Mouse (Mus musculus) hindbrain, embryonic 11.5 days (tissue): Measurements from ENCODE around the gene C2cd4c. TPM values are rescaled to one million over a fixed set of nuclear protein-coding genes. Genes with fewer than 3 reads are reported as not detected.

Source experiments
- ATAC-seq: fragments of 200-750 bp; cut with Nextera tagmentation; 2 replicates; pipeline ENCODE4 v1.8.0; 2017; ENCODE audit warnings: mild to moderate bottlenecking, moderate TSS enrichment, moderate library complexity; ENCODE audit not compliant: low FRiP score
- DNase-seq: peaks from one replicate; pipeline ENCODE4 v3.0.0-alpha.2; 2015; ENCODE audit warnings: low spot score
- H3K27ac ChIP-seq: fragments of 300-500 bp; sonication (generic); 2 replicates; pipeline ENCODE4 v1.5.1; 2014; ENCODE audit warnings: mild to moderate bottlenecking, low read depth, low read length
- H3K27me3 ChIP-seq: fragments of 300-500 bp; sonication (generic); 2 replicates; pipeline ENCODE4 v1.6.1; 2014; ENCODE audit warnings: mild to moderate bottlenecking, low read length, moderate library complexity, mixed read lengths; ENCODE audit not compliant: control insufficient read depth, insufficient read depth
- H3K36me3 ChIP-seq: fragments of 300-500 bp; sonication (generic); 2 replicates; pipeline ENCODE4 v1.6.1; 2014; ENCODE audit warnings: mild to moderate bottlenecking, low read length, moderate library complexity, mixed read lengths; ENCODE audit not compliant: control insufficient read depth, insufficient read depth
- H3K4me1 ChIP-seq: fragments of 300-500 bp; sonication (generic); replicated peaks from 2 replicates; pipeline ENCODE4 v1.6.1; 2014; ENCODE audit warnings: low read length, mixed read lengths; ENCODE audit not compliant: control insufficient read depth, insufficient read depth
- H3K4me2 ChIP-seq: fragments of 300-500 bp; sonication (generic); replicated peaks from 2 replicates; pipeline ENCODE4 v1.6.1; 2014; ENCODE audit warnings: mild to moderate bottlenecking, low read depth, low read length
- H3K4me3 ChIP-seq: fragments of 300-500 bp; sonication (generic); 2 replicates; pipeline ENCODE4 v1.5.1; 2014; ENCODE audit warnings: low read depth, low read length
- H3K9ac ChIP-seq: fragments of 300-500 bp; sonication (generic); 2 replicates; pipeline ENCODE4 v1.6.1; 2014; ENCODE audit warnings: low read depth, low read length
- H3K9me3 ChIP-seq: fragments of 300-500 bp; sonication (generic); 2 replicates; pipeline ENCODE4 v1.6.1; 2016; ENCODE audit warnings: low read length; ENCODE audit not compliant: control insufficient read depth
- WGBS: fragments of 180-500 bp; shearing (Covaris S2); extraction: QIAGEN DNeasy Blood & Tissue Kit; methylation state at CpG from one replicate; pipeline ENCODE4 v1.1.7; 2014; 5-methylcytosine and 5-hydroxymethylcytosine counted together
- polyA plus RNA-seq: library from polyadenylated mRNA; unstranded; fragments of >200 nt; fragmentation: Nextera tagmentation; extraction: Ambion mirVana; gene quantifications from 2 replicates; pipeline ENCODE4 v1.2.1, GENCODE M21; 2014

The C2cd4c gene
- polyA plus RNA-seq, 1 experiment from 2014 or later: 0.19 TPM

- ATAC-seq: no peak
- Histone ChIP-seq H3K27me3 (no peaks in the 10 kb centered on the region), H3K9ac (no peak overlapping the region), H3K4me1 (no peaks in the 10 kb centered on the region), H3K9me3 (no peaks in the 10 kb centered on the region), H3K27ac (no peak overlapping the region), H3K4me2 (no peak overlapping the region), H3K36me3 (no peaks in the 10 kb centered on the region), H3K4me3 (no peak overlapping the region)
- 93% methylated on average over 2 of the region's 2 CpGs for WGBS
- no peak for DNase-seq
Observed at GRCm38 (mm10) chr10:79559716-79560115, 54.1 kb downstream of the C2cd4c start.

- no peaks in the 10 kb centered on the region for H3K36me3 ChIP-seq
- H3K4me3 ChIP-seq: no peak overlapping the region
- no peaks in the 10 kb centered on the region for H3K9me3 ChIP-seq
- 93% methylated on average over 5 of the region's 5 CpGs for WGBS
- H3K4me1 ChIP-seq: peaks cover 6% of the 10 kb centered on the region
- H3K9ac ChIP-seq: no peak overlapping the region
- H3K27ac ChIP-seq: no peak overlapping the region
- H3K27me3 ChIP-seq: no peaks in the 10 kb centered on the region
- no peak overlapping the region for H3K4me2 ChIP-seq
- ATAC-seq: no peak
- no peak for DNase-seq
Observed at GRCm38 (mm10) chr10:79557496-79557895, 56.3 kb downstream of the C2cd4c start.

- H3K4me3 ChIP-seq: no peak overlapping the region
- 82% methylated on average over 5 of the region's 5 CpGs for WGBS
- ATAC-seq: no peak
- DNase-seq: no peak
- no peaks in the 10 kb centered on the region for H3K9me3 ChIP-seq
- peaks cover 6% of the 10 kb centered on the region for H3K4me1 ChIP-seq
- no peaks in the 10 kb centered on the region for H3K36me3 ChIP-seq
- H3K9ac ChIP-seq: no peak overlapping the region
- no peaks in the 10 kb centered on the region for H3K27me3 ChIP-seq
- H3K27ac ChIP-seq: no peak overlapping the region
- no peak overlapping the region for H3K4me2 ChIP-seq
Observed at GRCm38 (mm10) chr10:79556951-79557350, 56.9 kb downstream of the C2cd4c start.

Other genes starting within 250 kb of the C2cd4c start
- gene Vmn2r83, start 145.3 kb downstream of the C2cd4c start, polyA plus RNA-seq: not detected in 2 replicates
- gene Plpp2, start 80.2 kb downstream of the C2cd4c start, polyA plus RNA-seq: 12.4 and 16.1 TPM in 2 replicates
- 35.4 and 37.8 TPM in 2 replicates for gene Mier2, start 58.8 kb downstream of the C2cd4c start, polyA plus RNA-seq
- gene Theg, start 26.7 kb downstream of the C2cd4c start, polyA plus RNA-seq: not detected in 2 replicates
- 11.7 and 12.4 TPM in 2 replicates for gene Shc2, start 23.9 kb upstream of the C2cd4c start, polyA plus RNA-seq
- not detected in 2 replicates for gene Odf3l2, start 31.7 kb upstream of the C2cd4c start, polyA plus RNA-seq
- 1.1 and 1.6 TPM in 2 replicates for gene Madcam1, start 50.5 kb upstream of the C2cd4c start, polyA plus RNA-seq
- 69.6 and 70.8 TPM in 2 replicates for gene Tpgs1, start 55.3 kb upstream of the C2cd4c start, polyA plus RNA-seq
- gene Cdc34, start 68.2 kb upstream of the C2cd4c start, polyA plus RNA-seq: 153 and 159 TPM in 2 replicates
- gene Gzmm, start 75.0 kb upstream of the C2cd4c start, polyA plus RNA-seq: 0.42 and 0.73 TPM in 2 replicates
- 595 and 605 TPM in 2 replicates for gene Bsg, start 90.5 kb upstream of the C2cd4c start, polyA plus RNA-seq
- 0.15 and 0.20 TPM in 2 replicates for gene Hcn2, start 102.6 kb upstream of the C2cd4c start, polyA plus RNA-seq
- 23.5 and 26.8 TPM in 2 replicates for gene Polrmt, start 132.6 kb upstream of the C2cd4c start, polyA plus RNA-seq
- 0.18 and 0.48 TPM in 2 replicates for gene Fgf22, start 141.1 kb upstream of the C2cd4c start, polyA plus RNA-seq
- gene Rnf126, start 152.9 kb upstream of the C2cd4c start, polyA plus RNA-seq: 79.4 and 80.5 TPM in 2 replicates
- 1.5 TPM in 2 replicates for gene Fstl3, start 163.2 kb upstream of the C2cd4c start, polyA plus RNA-seq
- 0.13 TPM in 1 of 2 replicates, not detected in the other for gene Prss57, start 176.9 kb upstream of the C2cd4c start, polyA plus RNA-seq
- gene Palm, start 179.5 kb upstream of the C2cd4c start, polyA plus RNA-seq: 129 and 132 TPM in 2 replicates
- 0.59 and 0.69 TPM in 2 replicates for gene Misp, start 207.0 kb upstream of the C2cd4c start, polyA plus RNA-seq
- 141 and 152 TPM in 2 replicates for gene Ptbp1, start 240.4 kb upstream of the C2cd4c start, polyA plus RNA-seq